Mouse (Mus musculus) CH12F3 (cell line): ENCODE measurements around the gene Pop4.

Experiments used
- in situ Hi-C: fragments of 300-500 bp; cut with MboI; formaldehyde crosslinking; loops from 2 replicates; pipeline ENCODE4 v1.14.3; 2020; ENCODE audit warnings: low sequenced_read_pairs

Gene Pop4

DNA sequence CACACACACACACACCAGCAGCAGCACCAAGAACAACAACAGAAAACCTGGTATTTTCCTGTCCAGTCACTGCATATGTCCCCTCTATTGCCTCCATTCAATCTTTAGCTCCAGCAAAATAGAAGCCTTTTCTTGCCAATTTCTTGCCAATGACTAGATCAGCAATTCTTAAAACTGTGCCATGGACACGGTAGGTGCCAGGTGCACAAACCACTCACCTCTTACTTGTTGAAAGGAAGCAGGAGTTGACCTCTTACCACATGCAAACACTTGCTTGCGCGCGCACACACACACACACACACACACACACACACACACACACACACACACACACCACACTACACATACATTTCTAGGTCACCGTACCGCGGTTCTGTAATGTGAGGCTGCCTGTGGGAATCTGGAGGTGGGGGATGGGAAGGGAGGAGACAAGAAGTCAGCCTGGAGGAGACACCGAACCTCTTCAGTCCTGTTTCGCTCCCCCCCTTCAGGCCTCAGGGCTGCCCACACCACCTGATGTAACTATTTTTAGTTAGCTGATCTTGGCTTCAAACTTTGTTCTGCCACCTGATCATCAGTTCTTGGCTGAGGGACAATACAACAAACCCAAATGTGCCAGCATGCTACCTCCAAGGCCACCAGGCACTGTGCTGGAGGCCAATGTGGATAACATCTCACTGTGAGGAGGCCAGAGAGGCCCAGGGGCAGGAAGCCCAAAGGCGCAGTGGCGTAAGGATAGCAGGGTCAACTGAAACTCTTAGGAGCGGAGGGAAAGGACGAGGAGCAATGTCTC lies 46.5 kb downstream of the Pop4 start:
- in situ Hi-C loops, result no loop called here

DNA sequence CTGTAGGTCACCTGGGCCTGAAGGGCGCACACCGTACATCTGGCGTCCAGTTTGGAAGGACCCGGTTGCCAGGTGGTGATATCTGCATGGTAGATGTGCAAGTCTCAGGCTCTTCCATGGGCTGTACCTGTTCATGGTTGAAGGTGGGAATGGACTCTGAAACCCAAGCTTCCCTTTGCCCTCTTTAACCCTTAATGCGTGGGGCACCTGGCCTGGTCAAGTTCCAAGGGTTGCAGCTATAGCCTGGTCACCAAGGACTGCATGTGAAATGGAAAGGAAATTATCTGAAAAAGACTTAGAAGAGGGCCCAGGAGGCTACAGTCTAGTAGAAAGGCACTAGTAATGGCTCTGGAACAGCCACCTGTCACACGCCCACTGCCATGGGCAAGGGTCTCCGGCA lies 50.4 kb downstream of the Pop4 start:
- in situ Hi-C loops, result no loop called here

DNA sequence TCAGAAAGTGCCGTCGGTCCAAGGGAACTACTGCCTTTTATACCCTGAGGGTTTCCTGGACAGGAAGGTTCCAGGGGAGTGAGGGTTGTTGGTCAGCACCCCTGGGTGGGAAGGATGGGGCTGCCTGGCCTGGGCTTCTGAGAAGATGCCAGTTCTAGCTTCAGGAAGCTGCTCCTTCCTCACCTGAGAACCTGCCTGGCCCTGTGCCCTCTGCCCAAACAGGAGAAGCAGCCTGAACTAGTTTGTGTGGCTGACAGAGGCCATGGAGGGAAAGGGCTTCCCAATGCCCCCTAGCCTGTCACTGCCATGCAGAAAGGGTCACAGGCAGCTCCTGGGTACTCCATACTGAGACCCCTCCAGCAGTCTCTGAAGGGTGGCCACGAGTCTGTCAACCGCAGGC lies 51.7 kb downstream of the Pop4 start:
- in situ Hi-C loops, result no loop called here

DNA sequence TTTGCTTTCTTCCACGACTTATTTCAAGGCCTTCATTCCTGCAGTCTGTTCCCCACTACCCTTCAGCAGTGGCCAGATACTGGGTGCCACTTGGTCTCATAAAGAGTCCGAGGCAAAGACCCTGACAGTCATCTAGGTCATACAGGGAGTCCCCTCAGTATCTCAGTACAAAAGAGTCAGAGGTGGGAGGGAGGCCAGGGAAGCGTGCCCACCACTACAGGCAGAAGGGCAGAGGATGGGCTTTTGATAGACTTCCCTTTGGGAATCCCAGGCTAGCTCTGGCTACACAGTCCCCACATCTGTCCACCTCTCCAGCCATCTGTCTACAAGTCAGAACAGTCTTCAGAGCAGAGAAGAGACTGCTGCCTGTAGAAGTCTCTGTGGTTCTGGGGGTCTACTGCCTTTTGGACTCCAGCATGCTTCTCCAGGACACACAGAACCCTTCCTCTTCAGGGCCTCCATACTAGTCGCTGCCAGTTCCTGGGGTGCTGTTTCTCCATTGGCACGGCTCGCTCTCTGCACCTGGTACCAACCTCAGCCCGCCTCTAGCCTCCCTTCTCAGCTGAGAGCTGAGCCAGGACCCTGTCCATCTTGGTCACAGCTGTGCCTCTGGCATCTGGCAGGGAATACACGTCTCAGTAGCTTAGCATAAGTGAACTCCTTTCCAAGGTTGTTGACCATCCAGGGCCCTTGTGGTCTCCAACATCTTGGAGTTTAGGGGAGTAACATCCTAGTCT lies 52.4 kb downstream of the Pop4 start:
- in situ Hi-C loops, result no loop called here

DNA sequence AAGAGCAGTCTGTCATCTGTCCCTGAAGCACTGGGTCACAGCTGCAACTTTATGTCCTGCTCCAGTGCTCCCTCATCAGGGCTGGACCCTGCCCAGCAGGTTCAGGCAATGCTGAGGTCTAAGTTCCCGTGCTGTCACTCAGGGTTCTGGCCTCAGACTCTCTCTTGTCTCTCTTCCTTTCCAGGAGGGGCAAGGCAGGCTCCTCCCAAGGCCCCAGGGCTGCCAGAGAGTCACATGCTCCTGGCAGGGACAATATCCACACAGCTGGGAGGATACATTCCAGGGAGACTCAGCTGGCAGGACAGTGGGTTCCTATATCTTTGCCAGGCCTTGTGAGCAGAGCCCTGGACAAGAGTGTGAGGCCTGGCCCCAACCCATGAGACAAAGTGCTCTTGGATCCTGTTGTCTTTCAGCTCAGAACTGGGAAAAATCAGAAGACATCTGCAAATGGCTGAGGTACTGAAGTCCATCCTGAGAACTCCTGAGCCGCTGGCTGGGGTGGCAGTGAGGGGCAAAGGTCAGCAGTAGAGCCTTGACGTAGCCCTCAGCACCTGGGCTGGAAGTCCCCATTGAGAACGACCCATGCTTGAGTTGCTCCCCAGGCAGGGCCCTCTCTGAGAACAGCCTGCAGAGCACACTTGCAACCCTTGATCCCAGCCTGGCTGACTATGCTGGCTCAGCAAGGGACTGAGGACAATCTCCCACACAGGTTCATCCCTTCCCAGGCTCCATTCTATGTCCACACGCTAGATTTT lies 53.6 kb downstream of the Pop4 start:
- in situ Hi-C loops, result no loop called here

DNA sequence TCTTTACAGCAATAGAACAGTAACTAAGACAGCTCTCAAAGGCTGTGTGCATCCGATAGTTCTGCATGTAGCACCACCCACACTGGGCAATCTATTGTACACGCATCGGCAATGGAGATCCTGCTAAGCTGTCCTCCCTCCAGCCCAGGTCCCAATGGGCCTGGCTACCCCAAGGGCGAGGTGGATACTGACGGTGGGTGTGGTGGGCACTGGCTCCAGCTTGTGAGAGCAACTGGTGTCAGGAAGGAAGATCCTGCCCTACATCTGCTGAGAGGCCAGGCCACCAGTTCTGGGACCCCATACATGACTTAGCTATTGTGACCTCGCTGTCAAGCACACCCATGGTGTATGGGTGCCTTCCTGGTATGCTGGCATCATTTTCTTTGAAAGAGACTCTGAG lies 55.5 kb downstream of the Pop4 start:
- in situ Hi-C loops, result no loop called here

DNA sequence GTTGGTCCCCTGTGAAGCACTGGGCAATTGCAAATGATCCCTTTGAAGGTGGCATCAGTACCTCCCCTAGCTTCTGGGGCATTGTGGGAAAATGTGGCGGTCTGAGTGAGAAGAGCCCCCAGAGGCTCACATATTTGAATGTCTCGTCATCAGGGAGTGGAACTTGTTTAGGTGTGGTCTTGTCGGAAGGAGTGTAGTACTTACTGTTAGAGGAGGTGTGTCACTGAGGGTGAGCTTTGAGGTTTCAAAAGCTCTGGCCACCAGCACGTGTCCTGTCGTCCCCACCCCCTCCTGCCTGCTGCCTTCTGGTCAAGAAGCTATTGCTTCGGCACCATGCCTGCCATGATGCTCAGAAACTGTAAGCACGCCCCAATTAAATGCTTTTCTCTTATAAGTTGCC lies 55.9 kb downstream of the Pop4 start:
- in situ Hi-C loops, result no loop called here

DNA sequence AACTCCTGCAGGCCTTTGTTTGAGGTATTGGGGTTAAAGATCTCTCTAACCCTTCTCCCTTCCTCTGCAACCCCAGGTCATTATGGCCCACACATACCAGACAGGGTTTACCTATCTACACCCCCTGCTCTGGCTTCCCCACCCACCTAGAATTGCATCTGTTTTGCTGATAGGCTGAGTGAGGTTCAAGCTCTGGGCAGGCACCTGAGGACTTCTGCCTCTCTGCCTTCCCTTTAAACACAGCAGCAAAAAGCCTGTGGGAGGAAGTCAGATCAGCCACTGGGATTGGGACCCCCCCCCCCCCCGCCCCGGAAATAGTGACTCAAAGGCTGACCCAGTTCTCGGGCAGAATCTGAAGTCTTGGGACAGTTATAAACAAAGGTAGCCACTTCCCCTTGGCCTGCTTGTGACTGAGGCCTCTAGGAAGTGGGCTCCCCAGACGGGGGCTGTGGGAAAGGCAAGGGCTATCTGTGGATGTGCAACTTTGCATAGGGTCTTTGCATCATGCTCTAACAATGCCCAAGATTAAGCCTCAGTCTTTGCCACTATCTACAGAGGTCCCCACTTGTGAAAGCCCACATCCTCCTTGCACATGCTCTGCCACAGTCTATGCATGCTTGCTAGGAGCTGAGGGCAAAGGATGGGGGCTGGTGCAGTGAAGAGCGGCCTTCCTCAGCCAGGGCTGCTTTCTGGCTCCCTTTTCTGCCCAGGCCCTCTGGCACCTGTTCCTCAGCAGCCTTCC lies 56.6 kb downstream of the Pop4 start:
- in situ Hi-C loops, result no loop called here

DNA sequence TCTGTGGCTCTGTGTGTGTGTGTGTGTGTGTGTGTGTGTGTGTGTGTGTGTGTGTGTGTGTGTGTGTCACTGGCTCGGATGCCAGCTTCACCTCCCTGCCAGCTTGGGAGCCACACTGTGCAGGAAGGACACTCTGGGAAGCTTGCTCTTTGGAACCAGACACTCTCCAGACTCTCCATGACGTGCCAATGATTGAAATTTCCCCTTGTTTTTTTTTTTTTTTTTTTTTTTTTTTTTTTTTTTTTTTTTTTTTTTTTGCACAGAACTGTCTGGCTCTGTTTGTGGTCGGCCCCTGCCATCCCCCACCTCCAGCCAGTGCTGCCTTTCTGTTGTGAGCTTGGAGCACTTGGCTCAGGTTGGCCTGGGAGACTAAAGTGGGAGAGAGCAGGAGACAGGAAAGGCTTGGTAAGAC lies 58.6 kb downstream of the Pop4 start:
- in situ Hi-C loops, result no loop called here
